Mouse (Mus musculus) splenic B cell, adult 2 months (primary cell): ENCODE measurements around the gene Cyp4f39.
"Not testable (repeated sequence)": the region's sequence is repeated elsewhere in the genome, so short reads cannot be mapped to it uniquely, and the experiment has no call there.

Experiments used
- DNase-seq: peaks from one replicate; pipeline ENCODE4 v3.0.0-alpha.2; 2011; ENCODE audit warnings: low read depth, low spot score
- H3K27me3 ChIP-seq: 2 replicates; pipeline ENCODE4 v1.6.1; 2012; ENCODE audit warnings: mild to moderate bottlenecking, low read length, moderate library complexity, mixed read lengths; ENCODE audit not compliant: control insufficient read depth, poor library complexity, insufficient read depth, severe bottlenecking
- H3K36me3 ChIP-seq: 2 replicates; pipeline ENCODE4 v1.6.1; 2012; ENCODE audit warnings: mild to moderate bottlenecking, low read length, moderate library complexity, mixed read lengths; ENCODE audit not compliant: control insufficient read depth, poor library complexity, insufficient read depth, severe bottlenecking

The Cyp4f39 gene

GRCm38 (mm10) chr17:32528408-32529337, 76.2 kb downstream of the Cyp4f39 start:
- peak; percentile 90 for DNase-seq
- H3K36me3 ChIP-seq, result no peaks in the 10 kb centered on the region
- H3K27me3 ChIP-seq, result no peaks in the 10 kb centered on the region

GRCm38 (mm10) chr17:32532356-32532755, 79.8 kb downstream of the Cyp4f39 start:
- H3K36me3 ChIP-seq, H3K27me3 ChIP-seq: not testable (repeated sequence)
- peak; percentile 21 for DNase-seq

- no peaks in the 10 kb centered on the region for H3K27me3 ChIP-seq
- no peaks in the 10 kb centered on the region for H3K36me3 ChIP-seq
- peak; percentile 34 for DNase-seq
Observed at GRCm38 (mm10) chr17:32534068-32534467, 81.5 kb downstream of the Cyp4f39 start.

GRCm38 (mm10) chr17:32536051-32536866, 83.7 kb downstream of the Cyp4f39 start, which contains the start of gene Cyp4f16:
Gene Cyp4f16 (plus strand): TSS chr17:32536558.
- not testable (repeated sequence) for H3K27me3 ChIP-seq, H3K36me3 ChIP-seq
- DNase-seq, result peak; percentile 58

GRCm38 (mm10) chr17:32536867-32537250, 84.3 kb downstream of the Cyp4f39 start:
- no peak for DNase-seq
- Histone ChIP-seq H3K27me3 (no peaks in the 10 kb centered on the region), H3K36me3 (no peaks in the 10 kb centered on the region)
